Mouse (Mus musculus): ENCODE measurements around the gene 1700010I14Rik.

The 1700010I14Rik gene

DNA sequence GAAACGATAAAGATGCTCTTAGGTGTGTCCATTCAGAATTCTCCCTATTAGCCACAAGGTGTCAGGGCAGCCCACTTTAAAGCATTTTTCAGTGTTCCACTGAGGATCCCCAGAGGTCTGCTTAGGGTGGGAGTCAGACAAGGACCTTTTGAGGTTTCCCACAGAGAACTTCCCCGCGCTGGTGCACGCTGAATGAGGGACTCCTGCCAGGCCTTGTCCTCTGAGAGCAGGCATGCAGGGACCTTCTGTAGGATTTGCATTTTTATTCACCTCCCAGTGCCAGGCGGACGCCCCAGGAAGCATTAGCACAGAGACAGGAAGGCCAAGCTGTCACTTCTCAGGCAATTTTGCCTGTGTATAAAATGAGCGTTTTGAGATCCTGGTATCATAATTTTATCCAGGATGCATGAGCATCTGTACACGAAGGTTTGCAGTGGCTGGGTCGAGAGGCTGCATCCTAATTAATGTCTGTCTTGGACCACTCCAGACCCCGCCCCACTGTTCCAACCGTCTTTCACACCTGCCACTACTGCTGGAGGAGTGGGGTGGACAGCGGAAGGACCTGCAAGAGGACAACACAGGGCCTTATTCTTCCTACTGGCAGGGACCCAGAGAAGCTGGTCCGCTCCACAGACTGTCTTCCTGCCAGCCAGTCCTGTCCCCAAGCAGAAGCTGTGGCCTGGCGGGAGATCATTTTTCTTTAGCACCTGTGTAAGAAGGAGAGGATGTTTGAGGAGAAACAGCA lies 35.2 kb downstream of the 1700010I14Rik start:
- no peak for DNase-seq (ENCODE audit: low spot score)

GRCm38 (mm10) chr17:9030181-9030580 lies 42.0 kb downstream of the 1700010I14Rik start:
- no peak for DNase-seq (ENCODE audit: low spot score)

GRCm38 (mm10) chr17:9031241-9032141 lies 43.4 kb downstream of the 1700010I14Rik start:
- peak; percentile 41 for DNase-seq (ENCODE audit: low spot score)

DNA sequence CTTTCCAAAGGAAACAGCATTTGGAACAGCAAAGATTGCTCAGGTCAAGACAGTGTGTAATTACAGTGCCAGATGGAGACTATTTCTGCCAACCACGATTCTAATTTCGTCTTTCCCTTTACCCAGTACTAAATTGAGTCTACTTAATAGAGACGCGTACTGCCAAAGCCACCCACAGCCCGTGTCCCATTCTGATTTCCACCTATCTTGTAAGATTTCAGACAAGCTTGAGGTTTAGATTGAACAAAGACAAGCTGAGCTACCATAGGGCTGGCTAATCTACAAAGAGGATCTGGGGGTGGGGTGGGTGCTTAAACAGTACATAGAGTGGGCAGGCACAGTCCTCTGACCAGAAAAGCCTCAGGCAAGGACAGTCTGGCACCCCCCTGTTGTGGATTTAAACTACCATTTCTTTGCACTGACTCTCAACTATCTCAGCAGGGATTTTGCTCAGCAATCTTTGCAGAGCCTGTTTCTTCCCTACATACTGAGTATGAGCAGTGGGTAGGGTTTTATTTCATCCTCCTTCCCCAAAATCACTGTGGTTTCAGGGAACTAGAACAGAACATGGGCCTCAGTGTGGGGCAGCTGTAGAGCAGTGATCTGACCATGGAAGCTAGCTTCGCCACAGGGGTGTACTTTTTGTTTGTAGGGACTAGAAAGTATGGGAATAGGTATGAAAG lies 44.4 kb downstream of the 1700010I14Rik start:
- no peak for DNase-seq (ENCODE audit: low spot score)

DNA sequence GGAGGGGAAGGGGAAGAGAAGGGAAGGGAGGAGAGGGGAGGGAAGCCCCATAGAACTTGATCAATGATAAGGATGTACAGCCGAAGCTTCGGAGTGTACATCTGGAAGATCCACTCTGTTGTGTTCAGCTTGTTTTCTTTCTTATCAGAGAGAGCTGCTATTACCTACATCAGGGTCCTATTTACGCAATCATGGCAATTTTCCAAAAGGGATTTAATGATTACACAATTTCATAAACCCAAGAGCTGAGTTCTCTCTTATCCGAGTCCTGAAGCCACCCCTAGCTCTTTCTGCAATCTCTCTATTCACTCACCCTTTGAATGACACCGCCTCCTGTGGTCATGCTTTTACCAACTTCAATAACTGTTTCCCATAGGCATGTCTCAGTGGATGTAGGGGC lies 45.4 kb downstream of the 1700010I14Rik start:
- no peak for DNase-seq (ENCODE audit: low spot score)

DNA sequence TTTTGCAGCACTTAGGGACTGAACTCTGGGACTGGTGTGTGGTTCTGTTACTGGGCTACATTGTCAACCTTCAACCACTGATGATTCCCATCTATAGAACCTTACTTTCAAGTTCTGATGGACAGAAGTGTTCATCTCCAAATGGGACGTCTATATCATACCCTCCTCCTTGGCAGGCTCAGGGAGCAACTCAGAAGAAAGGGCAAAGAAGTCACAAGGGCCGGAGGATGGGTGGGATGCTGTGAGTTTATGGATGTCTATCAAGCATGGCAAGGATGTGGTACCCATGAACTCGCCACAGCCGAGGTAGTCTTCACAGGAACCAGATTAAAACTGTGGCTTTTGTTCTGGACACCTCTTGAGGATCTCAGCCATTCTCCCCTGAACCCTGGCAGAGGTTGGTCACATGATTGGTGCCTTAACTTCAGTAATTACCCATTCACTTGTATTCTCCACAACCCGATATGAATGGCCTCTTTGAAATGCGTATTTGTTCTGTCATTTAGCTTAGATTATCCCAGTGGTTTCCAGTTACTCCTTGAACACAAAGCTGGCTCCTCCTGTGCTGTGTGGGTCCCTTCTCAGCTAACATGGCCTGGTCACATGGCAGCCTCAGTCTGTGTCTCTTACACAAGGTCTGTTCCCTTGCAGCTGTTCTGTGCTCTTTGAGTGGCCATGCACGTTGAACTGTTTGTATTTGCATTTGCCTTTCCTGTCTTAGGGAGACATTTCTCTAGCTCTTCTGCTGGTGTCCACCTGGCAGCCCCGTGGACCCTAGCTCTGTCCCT lies 47.6 kb downstream of the 1700010I14Rik start:
- no peak for DNase-seq (ENCODE audit: low spot score)

- DNase-seq (ENCODE audit: low spot score): no peak
Measured at GRCm38 (mm10) chr17:9042723-9043122, 54.6 kb downstream of the 1700010I14Rik start.

GRCm38 (mm10) chr17:9052441-9052980 lies 64.4 kb downstream of the 1700010I14Rik start:
- no peak for DNase-seq (ENCODE audit: low spot score)

DNA sequence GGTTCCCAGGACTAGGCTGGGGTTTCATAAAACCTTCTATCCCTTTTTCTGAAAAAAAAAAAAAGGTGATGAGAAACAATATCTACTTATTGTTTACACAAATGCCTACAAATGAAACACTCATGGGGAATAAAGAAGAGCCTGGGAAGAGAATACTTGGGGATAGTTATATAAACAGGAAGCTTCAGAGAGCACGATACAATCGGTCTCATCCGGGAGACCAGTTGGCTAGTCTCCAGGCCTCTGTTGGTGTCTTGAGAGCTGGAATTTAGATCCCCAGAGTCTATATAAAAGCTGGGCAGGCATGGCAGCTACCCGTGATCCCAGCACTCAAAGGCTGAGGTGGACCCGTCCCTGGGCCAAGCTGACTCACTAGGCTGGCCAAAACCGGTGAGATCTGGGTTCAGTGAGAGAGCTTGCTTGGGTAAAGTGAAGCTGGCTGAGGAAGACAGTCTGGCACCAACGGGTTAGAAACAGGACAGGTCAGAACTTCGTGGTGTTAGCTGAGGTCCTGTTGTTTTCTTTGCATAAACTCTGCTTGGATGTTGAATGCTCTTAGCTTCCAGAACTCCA lies 71.3 kb downstream of the 1700010I14Rik start:
- no peak for DNase-seq (ENCODE audit: low spot score)
